Mouse (Mus musculus): ENCODE measurements around the gene Cacng5.

GRCm38 (mm10) chr11:107913317-107913716, 1.5 kb downstream of the Cacng5 start:
- TF ChIP-seq CTCF (IDR thresholded peaks at IDR 0.05; ENCODE audit: low read depth) (no peak; the same call in 1 of the 2 replicates), EP300 (IDR thresholded peaks at IDR 0.05; ENCODE audit: low read depth) (no peak)

All from liver, postnatal 0 days (tissue).